Mouse (Mus musculus): ENCODE data around the gene Aldh16a1. TPM values are rescaled to one million over a fixed set of nuclear protein-coding genes. Genes with fewer than 3 reads are reported as not detected.
A peak's percentile ranks its signal among the peaks of the same experiment; 100 is the strongest.

Aldh16a1 gene
- 33.9 and 38.2 TPM in 2 replicates for polyA plus RNA-seq (2015; fragmentation: Nextera tagmentation; extraction: Ambion mirVana)

- H3K36me3 ChIP-seq (ENCODE audit: control insufficient read depth, insufficient read depth) = peaks cover 5% of the 10 kb centered on the region; the same call in 1 of the 2 replicates
- no peaks in the 10 kb centered on the region for H3K27me3 ChIP-seq (ENCODE audit: control insufficient read depth, insufficient read depth, low read length)
- peak within 1 kb of the TSS; percentile 78 for H3K4me3 ChIP-seq (ENCODE audit: low read length)
- WGBS = 3% methylated on average over 69 of the region's 69 CpGs
- peak within 1 kb of the TSS; percentile 97 for H3K27ac ChIP-seq (ENCODE audit: low read length)
- ATAC-seq (replicated peaks; ENCODE audit: extremely low read depth, insufficient read depth, low FRiP score) = peak; percentile 95
- no peaks in the 10 kb centered on the region for H3K9me3 ChIP-seq (replicated peaks; ENCODE audit: control insufficient read depth, low read length)
- H3K4me2 ChIP-seq (ENCODE audit: low read depth, low read length) = peak within 1 kb of the TSS; percentile 82
- H3K9ac ChIP-seq (ENCODE audit: low read length) = peak within 1 kb of the TSS; percentile 88
- H3K4me1 ChIP-seq (ENCODE audit: control insufficient read depth, insufficient read depth, low read length) = peaks cover 4% of the 10 kb centered on the region
Observed at GRCm38 (mm10) chr7:45154096-45154992, at the start of gene Aldh16a1, which contains the start of gene Pih1d1. TSS of gene Aldh16a1 (minus strand) at chr7:45154584. TSS of gene Pih1d1 (plus strand) at chr7:45154303.

- Histone ChIP-seq H3K4me3 (ENCODE audit: low read length) (no peak overlapping the region), H3K27me3 (ENCODE audit: control insufficient read depth, insufficient read depth, low read length) (no peaks in the 10 kb centered on the region), H3K4me1 (ENCODE audit: control insufficient read depth, insufficient read depth, low read length) (no peaks in the 10 kb centered on the region), H3K36me3 (ENCODE audit: control insufficient read depth, insufficient read depth) (no peaks in the 10 kb centered on the region), H3K9me3 (replicated peaks; ENCODE audit: control insufficient read depth, low read length) (no peaks in the 10 kb centered on the region), H3K27ac (ENCODE audit: low read length) (peak overlapping the region; percentile 23; the same call in 1 of the 2 replicates), H3K4me2 (ENCODE audit: low read depth, low read length) (no peak overlapping the region), H3K9ac (ENCODE audit: low read length) (no peak overlapping the region)
- ATAC-seq (replicated peaks; ENCODE audit: extremely low read depth, insufficient read depth, low FRiP score) = no peak
- WGBS = 26% methylated on average over 10 of the region's 10 CpGs
Observed at GRCm38 (mm10) chr7:45202654-45203053, 48.3 kb upstream of the Aldh16a1 start.

- no peak overlapping the region for H3K9ac ChIP-seq (ENCODE audit: low read length)
- no peaks in the 10 kb centered on the region for H3K36me3 ChIP-seq (ENCODE audit: control insufficient read depth, insufficient read depth)
- no peak for ATAC-seq (replicated peaks; ENCODE audit: extremely low read depth, insufficient read depth, low FRiP score)
- H3K4me1 ChIP-seq (ENCODE audit: control insufficient read depth, insufficient read depth, low read length) = peaks cover 6% of the 10 kb centered on the region; the same call in 1 of the 2 replicates
- no peaks in the 10 kb centered on the region for H3K9me3 ChIP-seq (replicated peaks; ENCODE audit: control insufficient read depth, low read length)
- peaks cover 3% of the 10 kb centered on the region; the same call in 1 of the 2 replicates for H3K27me3 ChIP-seq (ENCODE audit: control insufficient read depth, insufficient read depth, low read length)
- H3K4me2 ChIP-seq (ENCODE audit: low read depth, low read length) = no peak overlapping the region
- H3K4me3 ChIP-seq (ENCODE audit: low read length) = no peak overlapping the region
- WGBS = 75% methylated on average over 11 of the region's 11 CpGs
- H3K27ac ChIP-seq (ENCODE audit: low read length) = no peak overlapping the region
Observed at GRCm38 (mm10) chr7:45198961-45199360, 44.6 kb upstream of the Aldh16a1 start.

GRCm38 (mm10) chr7:45198435-45198834, 44.1 kb upstream of the Aldh16a1 start:
- Histone ChIP-seq H3K4me1 (ENCODE audit: control insufficient read depth, insufficient read depth, low read length) (peaks cover 6% of the 10 kb centered on the region; the same call in 1 of the 2 replicates), H3K9me3 (replicated peaks; ENCODE audit: control insufficient read depth, low read length) (no peaks in the 10 kb centered on the region), H3K27ac (ENCODE audit: low read length) (no peak overlapping the region), H3K4me3 (ENCODE audit: low read length) (no peak overlapping the region), H3K9ac (ENCODE audit: low read length) (no peak overlapping the region), H3K4me2 (ENCODE audit: low read depth, low read length) (no peak overlapping the region), H3K27me3 (ENCODE audit: control insufficient read depth, insufficient read depth, low read length) (peaks cover 3% of the 10 kb centered on the region; the same call in 1 of the 2 replicates), H3K36me3 (ENCODE audit: control insufficient read depth, insufficient read depth) (no peaks in the 10 kb centered on the region)
- ATAC-seq (replicated peaks; ENCODE audit: extremely low read depth, insufficient read depth, low FRiP score) = no peak
- WGBS = 11% methylated on average over 5 of the region's 5 CpGs

- no peak for ATAC-seq (replicated peaks; ENCODE audit: extremely low read depth, insufficient read depth, low FRiP score)
- Histone ChIP-seq H3K27me3 (ENCODE audit: control insufficient read depth, insufficient read depth, low read length) (peaks cover 3% of the 10 kb centered on the region; the same call in 1 of the 2 replicates), H3K27ac (ENCODE audit: low read length) (no peak overlapping the region), H3K4me3 (ENCODE audit: low read length) (no peak overlapping the region), H3K9ac (ENCODE audit: low read length) (no peak overlapping the region), H3K4me1 (ENCODE audit: control insufficient read depth, insufficient read depth, low read length) (peaks cover 6% of the 10 kb centered on the region; the same call in 1 of the 2 replicates), H3K4me2 (ENCODE audit: low read depth, low read length) (no peak overlapping the region), H3K36me3 (ENCODE audit: control insufficient read depth, insufficient read depth) (no peaks in the 10 kb centered on the region), H3K9me3 (replicated peaks; ENCODE audit: control insufficient read depth, low read length) (no peaks in the 10 kb centered on the region)
- WGBS = 68% methylated on average over 5 of the region's 5 CpGs
Observed at GRCm38 (mm10) chr7:45196994-45197393, 42.6 kb upstream of the Aldh16a1 start.

- Histone ChIP-seq H3K27ac (ENCODE audit: low read length) (no peak overlapping the region), H3K27me3 (ENCODE audit: control insufficient read depth, insufficient read depth, low read length) (peaks cover 3% of the 10 kb centered on the region; the same call in 1 of the 2 replicates), H3K4me2 (ENCODE audit: low read depth, low read length) (no peak overlapping the region), H3K4me3 (ENCODE audit: low read length) (no peak overlapping the region), H3K36me3 (ENCODE audit: control insufficient read depth, insufficient read depth) (no peaks in the 10 kb centered on the region), H3K9ac (ENCODE audit: low read length) (no peak overlapping the region), H3K9me3 (replicated peaks; ENCODE audit: control insufficient read depth, low read length) (no peaks in the 10 kb centered on the region), H3K4me1 (ENCODE audit: control insufficient read depth, insufficient read depth, low read length) (peaks cover 10% of the 10 kb centered on the region; the same call in 1 of the 2 replicates)
- no peak for ATAC-seq (replicated peaks; ENCODE audit: extremely low read depth, insufficient read depth, low FRiP score)
- 68% methylated on average over 4 of the region's 4 CpGs for WGBS
Observed at GRCm38 (mm10) chr7:45196176-45196535, 41.8 kb upstream of the Aldh16a1 start.

- no peak for ATAC-seq (replicated peaks; ENCODE audit: extremely low read depth, insufficient read depth, low FRiP score)
- H3K9me3 ChIP-seq (replicated peaks; ENCODE audit: control insufficient read depth, low read length) = no peaks in the 10 kb centered on the region
- WGBS = 56% methylated on average over 13 of the region's 13 CpGs
- no peak overlapping the region for H3K9ac ChIP-seq (ENCODE audit: low read length)
- H3K27me3 ChIP-seq (ENCODE audit: control insufficient read depth, insufficient read depth, low read length) = peaks cover 3% of the 10 kb centered on the region; the same call in 1 of the 2 replicates
- no peak overlapping the region for H3K4me3 ChIP-seq (ENCODE audit: low read length)
- H3K4me1 ChIP-seq (ENCODE audit: control insufficient read depth, insufficient read depth, low read length) = peaks cover 10% of the 10 kb centered on the region; the same call in 1 of the 2 replicates
- H3K4me2 ChIP-seq (ENCODE audit: low read depth, low read length) = no peak overlapping the region
- no peak overlapping the region for H3K27ac ChIP-seq (ENCODE audit: low read length)
- H3K36me3 ChIP-seq (ENCODE audit: control insufficient read depth, insufficient read depth) = no peaks in the 10 kb centered on the region
Observed at GRCm38 (mm10) chr7:45195341-45196175, 41.2 kb upstream of the Aldh16a1 start.

GRCm38 (mm10) chr7:45193871-45194785, 39.7 kb upstream of the Aldh16a1 start:
- Histone ChIP-seq H3K9me3 (replicated peaks; ENCODE audit: control insufficient read depth, low read length) (no peaks in the 10 kb centered on the region), H3K9ac (ENCODE audit: low read length) (no peak overlapping the region), H3K4me3 (ENCODE audit: low read length) (no peak overlapping the region), H3K27ac (ENCODE audit: low read length) (no peak overlapping the region), H3K36me3 (ENCODE audit: control insufficient read depth, insufficient read depth) (no peaks in the 10 kb centered on the region), H3K4me1 (ENCODE audit: control insufficient read depth, insufficient read depth, low read length) (peaks cover 10% of the 10 kb centered on the region; the same call in 1 of the 2 replicates), H3K27me3 (ENCODE audit: control insufficient read depth, insufficient read depth, low read length) (peaks cover 3% of the 10 kb centered on the region), H3K4me2 (ENCODE audit: low read depth, low read length) (no peak overlapping the region)
- WGBS = 73% methylated on average over 17 of the region's 17 CpGs
- no peak for ATAC-seq (replicated peaks; ENCODE audit: extremely low read depth, insufficient read depth, low FRiP score)
